In the genomic region with DNA sequence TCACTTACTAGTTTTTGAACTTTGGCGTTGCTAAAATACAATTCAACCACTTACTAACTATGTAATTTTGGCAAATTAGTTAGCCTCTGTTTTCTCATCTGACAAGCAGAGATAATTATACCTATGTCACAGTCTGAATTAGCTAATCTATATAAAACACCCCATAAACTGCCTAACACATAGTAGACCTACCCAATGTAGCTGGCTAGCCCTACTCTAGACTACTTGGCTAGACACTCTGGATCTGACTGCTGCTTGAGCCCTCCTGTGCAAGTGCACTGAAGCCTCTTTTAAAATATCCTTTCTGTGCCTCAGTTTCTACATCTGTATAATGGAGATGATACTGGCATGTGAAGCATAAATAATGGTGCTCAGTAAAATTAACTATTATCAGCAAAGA, we compare ENCODE assay signal across 27 mouse cellular contexts.
"Had no signal": no experiment of that assay in that cellular context is flagged by ENCODE, and none has a peak within 500 bp of the region (broad histone marks: within the 10 kb centered on the region; RNA-seq: fewer than 3 reads in every experiment).

No protein-coding gene starts in this region.

- ATAC-seq: forebrain, embryonic 13.5 days; forebrain, embryonic 14.5 days; forebrain, embryonic 15.5 days; forebrain, embryonic 16.5 days; forebrain, postnatal 0 days had no signal

- H3K9ac ChIP-seq: embryonic facial prominence, embryonic 12.5 days; embryonic facial prominence, embryonic 13.5 days; embryonic facial prominence, embryonic 15.5 days; forebrain, embryonic 12.5 days; forebrain, embryonic 13.5 days; forebrain, embryonic 15.5 days; forebrain, postnatal 0 days had no signal

- DNase-seq: cerebellum, adult 8-10 months; cerebellum, adult 9-10 months; cerebellum, adult 9-11 months; cerebellum, postnatal 10 days; cerebellum, postnatal 14 days; cerebellum, postnatal 25 days; cerebellum, postnatal 36 days; embryo, embryonic 11 days; forebrain, postnatal 0 days; gastrocnemius, adult 2 months; gastrocnemius, postnatal 10 days; gastrocnemius, postnatal 14 days; gastrocnemius, postnatal 25 days; gastrocnemius, postnatal 36 days; heart, adult 18-20 months; heart, adult 2 months had no signal

- H3K4me3 ChIP-seq: embryonic facial prominence, embryonic 10.5 days; embryonic facial prominence, embryonic 12.5 days; embryonic facial prominence, embryonic 13.5 days; embryonic facial prominence, embryonic 15.5 days; erythroblast, embryonic 14.5 days; forebrain, embryonic 10.5 days; forebrain, embryonic 12.5 days; forebrain, embryonic 13.5 days; forebrain, embryonic 15.5 days; gastrocnemius, adult 2 months; heart, adult 2 months had no signal

- H3K9me3 ChIP-seq: embryonic facial prominence, embryonic 10.5 days; embryonic facial prominence, embryonic 12.5 days; embryonic facial prominence, embryonic 13.5 days; embryonic facial prominence, embryonic 15.5 days; forebrain, embryonic 10.5 days; forebrain, embryonic 12.5 days; forebrain, embryonic 13.5 days; forebrain, embryonic 15.5 days had no signal

- H3K4me2 ChIP-seq: embryonic facial prominence, embryonic 12.5 days; embryonic facial prominence, embryonic 13.5 days; embryonic facial prominence, embryonic 15.5 days; forebrain, embryonic 12.5 days; forebrain, embryonic 13.5 days; forebrain, embryonic 15.5 days had no signal

- H3K27me3 ChIP-seq: embryonic facial prominence, embryonic 12.5 days; embryonic facial prominence, embryonic 13.5 days; embryonic facial prominence, embryonic 15.5 days; forebrain, embryonic 12.5 days; forebrain, embryonic 13.5 days; forebrain, embryonic 15.5 days had no signal

- H3K4me1 ChIP-seq: embryonic facial prominence, embryonic 10.5 days; embryonic facial prominence, embryonic 12.5 days; embryonic facial prominence, embryonic 13.5 days; embryonic facial prominence, embryonic 15.5 days; forebrain, embryonic 10.5 days; forebrain, embryonic 12.5 days; forebrain, embryonic 13.5 days; forebrain, embryonic 15.5 days had no signal

- H3K27ac ChIP-seq: embryonic facial prominence, embryonic 10.5 days; embryonic facial prominence, embryonic 12.5 days; embryonic facial prominence, embryonic 13.5 days; embryonic facial prominence, embryonic 15.5 days; forebrain, embryonic 10.5 days; forebrain, embryonic 12.5 days; forebrain, embryonic 13.5 days; forebrain, embryonic 15.5 days; gastrocnemius, adult 2 months; heart, adult 2 months had no signal

- H3K36me3 ChIP-seq: embryonic facial prominence, embryonic 10.5 days; embryonic facial prominence, embryonic 12.5 days; embryonic facial prominence, embryonic 13.5 days; embryonic facial prominence, embryonic 15.5 days; forebrain, embryonic 10.5 days; forebrain, embryonic 12.5 days; forebrain, embryonic 15.5 days had no signal
